Mouse (Mus musculus) cerebellum, adult 2 months (tissue): ENCODE measurements around the gene Ethe1.

Experiments
- CTCF ChIP-seq: fragments of 200-500 bp; IDR thresholded peaks from 2 replicates; pipeline ENCODE4 v1.5.1; 2011; ENCODE audit warnings: low read depth, mild to moderate bottlenecking, control low read depth, low read length, moderate library complexity, borderline replicate concordance; ENCODE audit not compliant: insufficient read depth
- POLR2A ChIP-seq: fragments of 200-500 bp; IDR thresholded peaks from 2 replicates; pipeline ENCODE4 v1.6.1; 2011; ENCODE audit warnings: low read length, control low read depth, borderline replicate concordance; ENCODE audit not compliant: insufficient read depth

- no peak for TF ChIP-seq CTCF
- TF ChIP-seq POLR2A: peak; percentile 71; the same call in 1 of the 2 replicates
Observed at GRCm38 (mm10) chr7:24587330-24588105, at the start of gene Ethe1, which contains the start of gene Zfp575.
